Mouse (Mus musculus) cortical plate, adult 2 months (tissue): ENCODE data around the gene Cyp2t4. TPM values are rescaled to one million over a fixed set of nuclear protein-coding genes. Genes with fewer than 3 reads are reported as not detected.

Experiments used
- H3K27ac ChIP-seq: fragments of 200-500 bp; 2 replicates; pipeline ENCODE4 v1.5.1; 2012; ENCODE audit warnings: low read length, control low read depth, inconsistent platforms; ENCODE audit not compliant: insufficient read depth
- H3K4me1 ChIP-seq: fragments of 200-500 bp; 2 replicates; pipeline ENCODE4 v1.6.1; 2011; ENCODE audit warnings: low read length; ENCODE audit not compliant: control insufficient read depth, insufficient read depth
- H3K4me3 ChIP-seq: fragments of 200-500 bp; 2 replicates; pipeline ENCODE4 v1.5.1; 2011; ENCODE audit warnings: mild to moderate bottlenecking, low read length, control low read depth; ENCODE audit not compliant: insufficient read depth
- CTCF ChIP-seq: fragments of 200-500 bp; IDR thresholded peaks from 2 replicates; pipeline ENCODE4 v1.5.1; 2011; ENCODE audit warnings: mild to moderate bottlenecking, control low read depth, low read length; ENCODE audit not compliant: insufficient read depth; ENCODE audit errors: extremely low read depth
- POLR2A ChIP-seq: fragments of 200-500 bp; IDR thresholded peaks from 2 replicates; pipeline ENCODE4 v1.6.1; 2011; ENCODE audit warnings: mild to moderate bottlenecking, low read length, control low read depth; ENCODE audit not compliant: insufficient read depth; ENCODE audit errors: extremely low read depth
- polyA plus RNA-seq: library from polyadenylated mRNA; depleted of rRNA; stranded (reverse); fragments of >200 nt; gene quantifications from 2 replicates; pipeline ENCODE4 v1.2.3, GENCODE M21; 2012

The Cyp2t4 gene
- polyA plus RNA-seq, 1 experiment: not detected

GRCm38 (mm10) chr7:27159882-27160281 lies 6.4 kb downstream of the Cyp2t4 start:
- peaks cover 16% of the 10 kb centered on the region; the same call in 1 of the 2 replicates for H3K4me1 ChIP-seq
- H3K27ac ChIP-seq: no peak overlapping the region
- TF ChIP-seq CTCF (peak; percentile 78), POLR2A (no peak)
- H3K4me3 ChIP-seq: no peak overlapping the region

GRCm38 (mm10) chr7:27160921-27161320 lies 7.4 kb downstream of the Cyp2t4 start:
- no peak overlapping the region for H3K27ac ChIP-seq
- H3K4me3 ChIP-seq: no peak overlapping the region
- peaks cover 14% of the 10 kb centered on the region; the same call in 1 of the 2 replicates for H3K4me1 ChIP-seq
- no peak for TF ChIP-seq POLR2A
- TF ChIP-seq CTCF: no peak

DNA sequence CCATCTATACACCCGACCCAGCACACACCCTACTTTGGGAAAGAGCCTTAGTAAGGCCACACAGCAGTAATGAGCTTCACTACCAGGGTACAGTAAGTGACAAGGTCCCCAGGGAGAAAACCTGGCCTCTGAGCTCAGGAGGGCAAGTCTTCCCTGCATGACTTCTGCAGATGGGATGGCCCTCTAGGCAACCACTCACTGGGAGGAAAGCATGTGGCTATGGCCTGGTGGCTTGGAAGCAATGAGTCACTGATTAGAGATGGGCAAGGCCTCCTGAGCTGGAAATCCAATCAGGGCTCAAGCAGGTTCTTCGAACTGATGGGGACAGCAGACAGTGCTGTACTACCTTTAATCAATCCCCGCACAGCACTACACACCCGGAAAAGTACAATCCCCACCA lies 8.2 kb downstream of the Cyp2t4 start:
- H3K4me3 ChIP-seq: no peak overlapping the region
- no peak for TF ChIP-seq CTCF
- no peak for TF ChIP-seq POLR2A
- no peak overlapping the region for H3K27ac ChIP-seq
- peaks cover 14% of the 10 kb centered on the region; the same call in 1 of the 2 replicates for H3K4me1 ChIP-seq

- Histone ChIP-seq H3K27ac (no peak overlapping the region), H3K4me3 (peak overlapping the region; percentile 97; the same call in 1 of the 2 replicates), H3K4me1 (peaks cover 17% of the 10 kb centered on the region; the same call in 1 of the 2 replicates)
- no peak for TF ChIP-seq POLR2A
- no peak for TF ChIP-seq CTCF
Measured at GRCm38 (mm10) chr7:27162780-27163449, 9.4 kb downstream of the Cyp2t4 start.

DNA sequence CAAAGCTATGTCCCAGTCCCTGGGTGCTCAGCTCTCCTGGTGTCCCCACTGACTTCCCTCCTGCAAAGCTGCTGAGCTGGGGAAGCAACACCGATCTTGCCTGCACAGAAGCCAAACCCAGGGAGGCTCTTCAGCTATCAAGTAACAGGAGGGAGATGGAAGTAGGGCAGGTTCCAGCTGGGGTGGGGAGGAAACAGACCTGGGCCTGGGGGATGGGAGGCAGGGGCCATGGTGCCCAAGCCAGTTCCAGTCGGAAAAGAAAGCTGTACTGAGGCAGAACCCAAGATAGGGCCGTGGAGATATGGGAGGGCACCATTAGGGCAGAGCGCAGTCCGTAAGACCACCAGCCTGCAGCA lies 9.9 kb downstream of the Cyp2t4 start:
- TF ChIP-seq POLR2A: no peak
- Histone ChIP-seq H3K4me3 (peak overlapping the region; percentile 97; the same call in 1 of the 2 replicates), H3K27ac (no peak overlapping the region), H3K4me1 (peaks cover 17% of the 10 kb centered on the region; the same call in 1 of the 2 replicates)

DNA sequence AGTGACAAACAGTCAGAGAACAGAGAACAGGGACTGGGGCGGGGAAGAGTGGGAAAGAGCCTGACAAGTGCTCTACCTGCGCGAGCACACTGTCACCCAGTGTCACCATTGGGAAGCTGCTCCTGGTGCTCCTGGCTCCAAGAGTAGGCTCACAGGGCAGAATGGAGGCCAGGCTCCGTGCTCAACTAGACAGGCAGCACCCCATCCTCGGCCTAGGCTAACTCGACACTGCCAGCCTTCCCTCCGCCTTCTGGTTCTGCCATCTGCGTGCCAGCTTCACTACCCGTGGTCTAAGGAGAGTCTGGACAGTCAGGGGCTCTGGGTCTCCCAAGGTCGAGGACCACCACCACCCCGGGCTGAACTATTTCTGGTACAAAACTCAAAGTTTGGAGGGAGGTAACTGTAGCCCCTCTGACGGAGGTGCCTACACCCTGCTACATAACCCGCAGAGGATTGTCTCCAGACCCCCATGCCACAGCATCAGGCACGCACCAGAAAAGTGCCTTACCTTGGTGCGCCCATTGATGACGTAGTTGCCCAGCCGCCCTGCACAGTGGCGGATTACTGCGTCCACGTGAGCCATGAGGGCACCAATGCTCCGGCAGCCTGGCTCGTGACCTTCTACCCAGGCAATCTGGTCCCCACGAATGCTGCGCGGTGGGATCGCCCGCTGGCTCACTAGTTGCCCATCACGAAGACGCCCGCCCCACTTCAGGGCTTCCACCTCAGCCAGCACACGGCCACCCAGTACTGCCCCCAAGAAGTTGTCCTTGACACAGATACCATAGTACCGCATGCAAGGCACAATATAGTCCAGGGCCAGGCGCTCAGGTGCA lies 10.8 kb downstream of the Cyp2t4 start:
- Histone ChIP-seq H3K4me3 (peak overlapping the region; percentile 97), H3K27ac (0 out of 2 replicates have a peak overlapping the region, but pooled peaks have one; percentile 22), H3K4me1 (peaks cover 17% of the 10 kb centered on the region; the same call in 1 of the 2 replicates)
- TF ChIP-seq POLR2A: no peak
- no peak for TF ChIP-seq CTCF

DNA sequence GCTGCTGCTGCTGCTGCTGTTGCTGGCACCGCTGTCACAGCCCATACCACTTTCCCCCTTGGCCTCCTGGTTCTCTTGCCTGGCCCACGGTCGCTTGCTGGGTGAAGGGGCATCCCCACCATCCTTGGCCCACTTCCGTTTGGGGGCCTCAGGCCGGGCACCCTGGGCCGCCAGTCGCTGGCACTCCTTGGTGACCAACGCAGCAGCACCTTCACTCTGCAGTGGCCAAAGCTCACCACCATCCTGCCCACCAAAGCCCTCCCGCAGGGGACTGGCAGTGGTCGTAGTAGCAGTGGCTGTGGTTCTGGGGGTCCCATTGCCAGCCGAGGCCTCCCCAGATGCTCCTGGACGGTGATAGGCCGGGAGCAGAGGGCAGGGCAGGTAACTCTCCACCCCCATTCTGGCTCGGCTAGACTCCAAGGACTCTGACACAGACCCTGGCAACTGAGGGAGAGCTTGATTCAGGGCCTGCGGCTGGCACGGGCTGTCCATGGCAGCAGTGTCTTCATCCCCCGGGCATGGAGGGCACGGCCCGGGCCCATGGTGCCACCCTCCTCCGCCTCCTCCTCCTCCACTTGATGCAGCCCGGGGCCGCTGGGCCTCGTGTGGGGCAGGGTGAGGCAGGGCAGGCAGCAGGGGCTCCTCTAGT lies 11.6 kb downstream of the Cyp2t4 start:
- Histone ChIP-seq H3K4me3 (peak overlapping the region; percentile 97), H3K27ac (peak overlapping the region; percentile 96; the same call in 1 of the 2 replicates), H3K4me1 (peaks cover 15% of the 10 kb centered on the region; the same call in 1 of the 2 replicates)
- TF ChIP-seq CTCF (no peak), POLR2A (no peak)

GRCm38 (mm10) chr7:27165696-27166095 lies 12.2 kb downstream of the Cyp2t4 start:
- peaks cover 14% of the 10 kb centered on the region; the same call in 1 of the 2 replicates for H3K4me1 ChIP-seq
- H3K4me3 ChIP-seq: peak overlapping the region; percentile 97
- TF ChIP-seq CTCF (no peak), POLR2A (no peak)

DNA sequence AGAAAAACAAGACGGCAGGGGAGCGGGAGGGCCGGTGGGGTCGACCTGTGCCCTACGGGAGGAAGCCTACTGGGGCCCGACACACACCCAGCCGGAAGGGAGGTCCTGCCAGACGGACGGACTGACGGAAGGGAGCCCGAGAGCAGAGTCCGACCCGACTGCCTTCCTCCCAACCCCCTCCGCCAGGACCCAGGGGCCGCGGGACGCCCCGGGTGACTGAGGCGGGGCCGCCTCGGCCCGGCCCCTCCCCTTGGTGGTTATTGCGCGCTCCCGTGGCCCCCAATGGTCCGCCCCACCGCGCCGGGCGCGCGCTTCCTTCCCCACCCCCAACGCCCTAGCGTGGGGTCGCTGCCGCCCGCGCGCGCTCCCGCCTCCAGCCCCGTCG lies 12.7 kb downstream of the Cyp2t4 start:
- Histone ChIP-seq H3K4me3 (peak overlapping the region; percentile 97), H3K4me1 (peaks cover 12% of the 10 kb centered on the region; the same call in 1 of the 2 replicates), H3K27ac (peak overlapping the region; percentile 96)
- peak; percentile 39; the same call in 1 of the 2 replicates for TF ChIP-seq POLR2A
- TF ChIP-seq CTCF: no peak

More at GRCm38 (mm10) chr7:27165696-27166095, 12.2 kb downstream of the Cyp2t4 start:
- peak overlapping the region; percentile 96 for H3K27ac ChIP-seq
